Comparison of ENCODE assay signal across 9 mouse cellular contexts in the genomic region with DNA sequence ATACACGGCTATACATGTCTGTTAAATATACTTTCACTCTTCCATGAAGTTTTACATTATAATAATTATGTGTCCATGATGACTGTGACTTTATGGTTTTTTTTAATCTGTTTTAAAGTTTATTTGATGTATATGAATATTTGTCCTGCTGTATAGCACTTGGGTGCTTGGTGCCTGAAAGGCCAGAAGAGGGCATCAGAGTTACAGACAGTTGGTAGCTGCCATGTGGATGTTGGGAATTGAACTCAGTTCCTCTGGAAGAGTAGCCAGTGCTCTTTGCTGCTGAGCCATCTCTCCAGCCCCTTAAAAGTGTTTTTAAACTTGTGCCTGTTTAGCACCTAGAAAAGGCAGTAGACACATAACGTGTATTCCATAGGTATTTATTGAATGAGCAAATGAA. TPM values are rescaled to one million over a fixed set of nuclear protein-coding genes. Genes with fewer than 3 reads are reported as not detected.
DNase-seq lines count a peak whose midpoint lies in the region; ATAC-seq lines count a peak whose summit lies in the region.
"Had no signal": no experiment of that assay in that cellular context is flagged by ENCODE, and none has a peak within 500 bp of the region (broad histone marks: within the 10 kb centered on the region; RNA-seq: fewer than 3 reads in every experiment).

No protein-coding gene starts in this region.

- intact Hi-C loops in heart, postnatal 36 days (cut with DNase I) = loop anchor here (2.0 to 5.0 kb wide), 2 partner anchors 96 to 121 kb away; no protein-coding TSS in a partner anchor

- peak; percentile 9 for DNase-seq in CD4-positive, CD25-positive, alpha-beta regulatory T cell, adult 2 months (ENCODE audit: low read depth, low spot score)
- peak; percentile 47 for DNase-seq in kidney, adult 9 months
- DNase-seq in kidney, adult 18-20 months = no peak
- DNase-seq in ES-CJ7 (ENCODE audit: low read depth, low spot score) = peak; percentile 41
- peak; percentile 14 to 22 for DNase-seq in heart, postnatal 36 days
- no peak for DNase-seq in spleen, adult 18-20 months
- no peak for DNase-seq in thymus, postnatal 36 days

- ATAC-seq in CD4-positive, CD25-positive, alpha-beta regulatory T cell, adult 4 months = no peak
- ATAC-seq: midbrain, embryonic 15.5 days had no signal

RNA-seq across cellular contexts. Expression of a gene that starts 21.4 kb away (rescaled TPM):
- polyA plus RNA-seq in CD4-positive, CD25-positive, alpha-beta regulatory T cell, adult 4 months (2017; shearing (Covaris generic)) = 10 to 100 TPM; 10.9 to 19.2 TPM
- 10 to 100 TPM; 33.4 to 40.0 TPM for total RNA-seq in heart, postnatal 36 days (2021)

Comparison
In these comparisons a context has a peak if more than half of its experiments do, and no peak if none do; other contexts are left out.
1. DNase-seq: peak in CD4-positive, CD25-positive, alpha-beta regulatory T cell, adult 2 months (single experiment), kidney, adult 9 months (single experiment), ES-CJ7 (single experiment) and heart, postnatal 36 days (2 of 2); none in kidney, adult 18-20 months (single experiment), spleen, adult 18-20 months (0 of 2) and thymus, postnatal 36 days (0 of 2).